Mouse (Mus musculus): ENCODE measurements at regions not wholly inside any gene's neighbourhood (a gene's known extent, or its start where the extent isn't known, plus 50 kb on each side); places are given as distances from the start of the nearest gene placed in this dataset.

- WGBS: 84% methylated on average over 8 of the region's 8 CpGs
- no peaks in the 10 kb centered on the region for H3K27me3 ChIP-seq (ENCODE audit: insufficient read depth, low read length)
- H3K4me1 ChIP-seq (replicated peaks; ENCODE audit: insufficient read depth, low read length): no peaks in the 10 kb centered on the region
- ATAC-seq (replicated peaks; ENCODE audit: low FRiP score, low read depth) (no peak), DNase-seq (ENCODE audit: low spot score) (no peak)
- H3K4me2 ChIP-seq (ENCODE audit: low read length): no peak overlapping the region
- no peaks in the 10 kb centered on the region for H3K9me3 ChIP-seq (replicated peaks; ENCODE audit: low read length)
- no peaks in the 10 kb centered on the region for H3K36me3 ChIP-seq (ENCODE audit: insufficient read depth, low read length)
- no peak overlapping the region for H3K27ac ChIP-seq
- no peak for TF ChIP-seq CTCF (IDR thresholded peaks at IDR 0.05; ENCODE audit: low read depth)
- H3K4me3 ChIP-seq (replicated peaks; ENCODE audit: low read depth, low read length): no peak overlapping the region
- H3K9ac ChIP-seq (ENCODE audit: low read depth, low read length): no peak overlapping the region
Measured at GRCm38 (mm10) chr11:64321900-64322425, 113.2 kb upstream of the Hs3st3a1 start.

- WGBS: 73% methylated on average over 6 of the region's 6 CpGs
- no peaks in the 10 kb centered on the region for H3K9me3 ChIP-seq (replicated peaks; ENCODE audit: low read length)
Measured at GRCm38 (mm10) chr11:64317458-64317857, 117.7 kb upstream of the Hs3st3a1 start.

GRCm38 (mm10) chr11:64314997-64315396 lies 120.1 kb upstream of the Hs3st3a1 start:
- DNase-seq (ENCODE audit: low spot score) (no peak), ATAC-seq (replicated peaks; ENCODE audit: low FRiP score, low read depth) (no peak)
- Histone ChIP-seq H3K27me3 (ENCODE audit: insufficient read depth, low read length) (no peaks in the 10 kb centered on the region), H3K27ac (no peak overlapping the region), H3K9ac (ENCODE audit: low read depth, low read length) (no peak overlapping the region), H3K4me1 (replicated peaks; ENCODE audit: insufficient read depth, low read length) (no peaks in the 10 kb centered on the region; the same call in 1 of the 2 replicates), H3K4me2 (ENCODE audit: low read length) (no peak overlapping the region), H3K36me3 (ENCODE audit: insufficient read depth, low read length) (no peaks in the 10 kb centered on the region), H3K4me3 (replicated peaks; ENCODE audit: low read depth, low read length) (no peak overlapping the region), H3K9me3 (replicated peaks; ENCODE audit: low read length) (no peaks in the 10 kb centered on the region)
- TF ChIP-seq CTCF (IDR thresholded peaks at IDR 0.05; ENCODE audit: low read depth): no peak
- WGBS: 39% methylated on average over 5 of the region's 5 CpGs

More at GRCm38 (mm10) chr11:64317458-64317857, 117.7 kb upstream of the Hs3st3a1 start:
- Histone ChIP-seq H3K36me3 (ENCODE audit: insufficient read depth, low read length) (no peaks in the 10 kb centered on the region), H3K4me3 (replicated peaks; ENCODE audit: low read depth, low read length) (no peak overlapping the region), H3K27ac (no peak overlapping the region), H3K4me2 (ENCODE audit: low read length) (no peak overlapping the region), H3K9ac (ENCODE audit: low read depth, low read length) (no peak overlapping the region), H3K4me1 (replicated peaks; ENCODE audit: insufficient read depth, low read length) (no peaks in the 10 kb centered on the region; the same call in 1 of the 2 replicates), H3K27me3 (ENCODE audit: insufficient read depth, low read length) (no peaks in the 10 kb centered on the region)
- no peak for DNase-seq (ENCODE audit: low spot score)
- TF ChIP-seq CTCF (IDR thresholded peaks at IDR 0.05; ENCODE audit: low read depth): no peak
- no peak for ATAC-seq (replicated peaks; ENCODE audit: low FRiP score, low read depth)

- WGBS: 74% methylated on average over 5 of the region's 5 CpGs
- Histone ChIP-seq H3K27me3 (ENCODE audit: insufficient read depth, low read length) (no peaks in the 10 kb centered on the region), H3K9ac (ENCODE audit: low read depth, low read length) (no peak overlapping the region), H3K4me1 (replicated peaks; ENCODE audit: insufficient read depth, low read length) (no peaks in the 10 kb centered on the region; the same call in 1 of the 2 replicates), H3K4me2 (ENCODE audit: low read length) (no peak overlapping the region), H3K27ac (no peak overlapping the region), H3K4me3 (replicated peaks; ENCODE audit: low read depth, low read length) (no peak overlapping the region), H3K36me3 (ENCODE audit: insufficient read depth, low read length) (no peaks in the 10 kb centered on the region), H3K9me3 (replicated peaks; ENCODE audit: low read length) (no peaks in the 10 kb centered on the region)
- DNase-seq (ENCODE audit: low spot score) (no peak), ATAC-seq (replicated peaks; ENCODE audit: low FRiP score, low read depth) (no peak)
- no peak for TF ChIP-seq CTCF (IDR thresholded peaks at IDR 0.05; ENCODE audit: low read depth)
Measured at GRCm38 (mm10) chr11:64313241-64313640, 121.9 kb upstream of the Hs3st3a1 start.

- no peak for TF ChIP-seq CTCF (IDR thresholded peaks at IDR 0.05; ENCODE audit: low read depth)
- Histone ChIP-seq H3K9ac (ENCODE audit: low read depth, low read length) (no peak overlapping the region), H3K4me1 (replicated peaks; ENCODE audit: insufficient read depth, low read length) (no peaks in the 10 kb centered on the region), H3K27me3 (ENCODE audit: insufficient read depth, low read length) (no peaks in the 10 kb centered on the region), H3K4me3 (replicated peaks; ENCODE audit: low read depth, low read length) (no peak overlapping the region), H3K27ac (no peak overlapping the region), H3K36me3 (ENCODE audit: insufficient read depth, low read length) (no peaks in the 10 kb centered on the region), H3K4me2 (ENCODE audit: low read length) (no peak overlapping the region), H3K9me3 (replicated peaks; ENCODE audit: low read length) (no peaks in the 10 kb centered on the region)
- DNase-seq (ENCODE audit: low spot score) (no peak), ATAC-seq (replicated peaks; ENCODE audit: low FRiP score, low read depth) (no peak)
Measured at GRCm38 (mm10) chr11:64309881-64310280, 125.3 kb upstream of the Hs3st3a1 start.

- TF ChIP-seq CTCF (IDR thresholded peaks at IDR 0.05; ENCODE audit: low read depth): no peak
- peak; percentile 32 for DNase-seq (ENCODE audit: low spot score)
- WGBS: 21% methylated on average over 5 of the region's 5 CpGs
Measured at GRCm38 (mm10) chr11:64297825-64298224, 137.3 kb upstream of the Hs3st3a1 start.

GRCm38 (mm10) chr11:64288236-64288635 lies 146.9 kb upstream of the Hs3st3a1 start:
- H3K27me3 ChIP-seq (ENCODE audit: insufficient read depth, low read length): no peaks in the 10 kb centered on the region
- 80% methylated on average over 3 of the region's 3 CpGs for WGBS

More at GRCm38 (mm10) chr11:64297825-64298224, 137.3 kb upstream of the Hs3st3a1 start:
- H3K4me1 ChIP-seq (replicated peaks; ENCODE audit: insufficient read depth, low read length): no peaks in the 10 kb centered on the region
- no peaks in the 10 kb centered on the region for H3K9me3 ChIP-seq (replicated peaks; ENCODE audit: low read length)
- H3K9ac ChIP-seq (ENCODE audit: low read depth, low read length): no peak overlapping the region
- H3K27me3 ChIP-seq (ENCODE audit: insufficient read depth, low read length): no peaks in the 10 kb centered on the region
- no peak overlapping the region for H3K27ac ChIP-seq
- no peak for ATAC-seq (replicated peaks; ENCODE audit: low FRiP score, low read depth)
- no peak overlapping the region for H3K4me3 ChIP-seq (replicated peaks; ENCODE audit: low read depth, low read length)
- no peak overlapping the region for H3K4me2 ChIP-seq (ENCODE audit: low read length)
- no peaks in the 10 kb centered on the region for H3K36me3 ChIP-seq (ENCODE audit: insufficient read depth, low read length)

More at GRCm38 (mm10) chr11:64288236-64288635, 146.9 kb upstream of the Hs3st3a1 start:
- no peak overlapping the region for H3K4me2 ChIP-seq (ENCODE audit: low read length)
- TF ChIP-seq CTCF (IDR thresholded peaks at IDR 0.05; ENCODE audit: low read depth): no peak
- no peak overlapping the region for H3K4me3 ChIP-seq (replicated peaks; ENCODE audit: low read depth, low read length)
- H3K27ac ChIP-seq: no peak overlapping the region
- no peaks in the 10 kb centered on the region for H3K4me1 ChIP-seq (replicated peaks; ENCODE audit: insufficient read depth, low read length)
- DNase-seq (ENCODE audit: low spot score) (no peak), ATAC-seq (replicated peaks; ENCODE audit: low FRiP score, low read depth) (no peak)
- H3K9me3 ChIP-seq (replicated peaks; ENCODE audit: low read length): no peaks in the 10 kb centered on the region
- H3K9ac ChIP-seq (ENCODE audit: low read depth, low read length): no peak overlapping the region
- H3K36me3 ChIP-seq (ENCODE audit: insufficient read depth, low read length): no peaks in the 10 kb centered on the region

Measured in kidney, postnatal 0 days (tissue).